Mouse (Mus musculus) layer of hippocampus, adult 9-11 months (tissue): ENCODE data around the gene Acot5.
"Not testable (repeated sequence)": the region's sequence is repeated elsewhere in the genome, so short reads cannot be mapped to it uniquely, and the experiment has no call there.

Experiments
- DNase-seq: peaks from one replicate; pipeline ENCODE4 v3.0.0; 2022

The Acot5 gene

DNA sequence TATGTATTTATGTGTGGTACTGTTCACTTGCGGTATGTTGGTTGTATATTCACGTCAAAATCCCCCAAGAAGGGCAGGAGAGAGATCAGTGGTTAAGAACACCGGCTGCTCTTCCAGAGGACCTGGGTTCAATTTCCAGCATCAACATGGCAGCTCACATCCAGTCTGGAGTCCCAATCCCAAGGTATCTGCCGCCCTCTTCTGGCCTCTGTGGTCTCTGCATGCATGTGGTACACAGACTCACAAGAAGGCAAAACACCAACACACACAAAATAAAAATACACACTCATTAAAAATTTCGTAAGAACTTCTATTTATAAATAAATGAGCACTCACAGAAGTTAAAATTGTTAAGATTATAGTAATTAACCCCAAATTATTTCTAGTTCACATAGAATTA is 5.9 kb upstream of the Acot5 start:
- DNase-seq, result no peak

DNA sequence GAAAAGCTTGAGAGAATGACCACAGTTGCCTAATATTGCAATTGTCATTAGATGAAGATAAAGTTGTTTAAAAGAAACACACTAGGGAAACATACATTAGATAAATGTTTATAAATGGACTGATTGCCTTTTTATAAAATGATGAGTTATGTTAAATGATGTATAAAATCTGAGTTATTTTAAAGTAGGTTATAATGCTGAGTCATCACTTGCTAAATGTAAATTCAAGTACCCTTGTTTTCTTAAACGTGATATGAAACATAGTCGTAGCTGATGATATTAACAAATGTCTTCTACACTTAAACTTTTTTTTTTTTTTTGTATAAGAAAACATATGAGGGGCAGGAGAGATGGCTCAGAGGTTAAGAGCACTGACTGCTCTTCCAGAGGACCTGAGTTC is 5.3 kb upstream of the Acot5 start:
- DNase-seq, result no peak

DNA sequence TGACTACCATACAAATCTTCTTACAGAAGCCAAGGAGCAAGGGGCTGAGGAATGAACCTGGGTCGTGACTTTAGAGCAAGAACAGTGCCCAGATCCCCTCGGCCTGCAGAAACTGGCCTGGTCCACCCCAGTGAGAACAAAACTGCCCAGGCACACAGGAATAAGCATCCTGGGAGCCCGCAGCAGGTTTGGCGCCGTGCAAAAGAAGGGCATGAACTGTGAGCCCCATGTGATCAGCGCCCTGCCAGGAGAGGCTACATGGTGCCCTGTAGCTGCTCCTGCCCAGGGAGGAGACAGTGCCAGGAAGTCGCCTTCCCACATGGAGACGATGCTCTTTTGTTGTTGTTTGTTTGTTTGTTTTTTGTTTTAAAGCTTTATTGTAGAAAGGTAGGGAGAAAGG is 4.5 kb upstream of the Acot5 start:
- no peak for DNase-seq

DNA sequence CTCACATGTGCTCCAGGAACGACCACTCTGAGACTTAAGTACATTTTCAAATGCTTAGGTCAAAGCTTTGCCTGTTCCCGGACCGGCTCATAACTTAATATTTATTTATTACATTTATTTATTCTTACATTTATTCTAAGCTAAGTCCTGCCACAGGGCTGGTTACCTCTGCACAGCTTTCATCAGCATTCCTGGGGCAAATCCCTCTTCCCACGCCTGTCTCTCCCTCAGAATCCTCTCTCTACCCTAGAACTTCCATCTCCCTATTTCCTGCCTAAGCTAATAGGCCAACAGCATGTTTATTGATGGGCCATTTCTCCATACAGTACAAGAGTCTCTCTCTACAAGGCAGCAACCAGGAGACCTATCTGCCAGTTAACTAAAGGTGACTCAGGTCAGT is 1.4 kb upstream of the Acot5 start:
- no peak for DNase-seq

DNA sequence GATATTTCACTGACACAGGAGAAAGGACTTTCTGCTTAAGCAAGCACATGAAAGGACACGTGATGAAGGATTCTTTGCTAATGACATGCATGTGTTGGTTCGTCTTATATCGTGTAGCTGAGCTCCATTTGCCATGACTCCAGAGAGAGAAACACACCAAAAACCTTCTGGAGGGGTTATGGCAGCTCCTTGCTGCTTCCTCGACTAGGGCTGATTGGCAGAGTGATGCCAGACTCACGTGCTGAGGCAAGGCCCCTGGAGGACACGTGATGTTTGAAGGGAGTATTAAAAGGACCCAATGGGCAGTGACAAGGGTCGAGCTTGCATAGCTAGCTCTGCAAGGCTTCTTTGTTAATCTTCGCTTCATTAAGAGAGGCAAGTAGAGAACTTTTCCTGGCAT is 829 bp upstream of the Acot5 start:
- no peak for DNase-seq

DNA sequence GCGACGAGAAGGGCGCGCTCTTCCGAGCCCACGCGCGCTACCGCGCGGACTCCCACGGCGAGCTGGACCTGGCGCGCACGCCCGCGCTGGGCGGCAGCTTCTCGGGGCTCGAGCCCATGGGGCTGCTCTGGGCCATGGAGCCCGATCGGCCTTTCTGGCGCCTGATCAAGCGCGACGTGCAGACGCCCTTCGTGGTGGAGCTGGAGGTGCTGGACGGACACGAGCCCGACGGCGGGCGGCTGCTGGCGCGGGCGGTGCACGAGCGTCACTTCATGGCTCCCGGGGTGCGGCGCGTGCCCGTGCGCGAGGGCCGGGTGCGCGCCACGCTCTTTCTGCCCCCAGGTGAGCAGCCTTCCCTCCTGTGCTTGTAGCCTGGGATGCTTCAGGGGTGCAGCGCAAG is 457 bp downstream of the Acot5 start:
- peak; percentile 18 for DNase-seq

DNA sequence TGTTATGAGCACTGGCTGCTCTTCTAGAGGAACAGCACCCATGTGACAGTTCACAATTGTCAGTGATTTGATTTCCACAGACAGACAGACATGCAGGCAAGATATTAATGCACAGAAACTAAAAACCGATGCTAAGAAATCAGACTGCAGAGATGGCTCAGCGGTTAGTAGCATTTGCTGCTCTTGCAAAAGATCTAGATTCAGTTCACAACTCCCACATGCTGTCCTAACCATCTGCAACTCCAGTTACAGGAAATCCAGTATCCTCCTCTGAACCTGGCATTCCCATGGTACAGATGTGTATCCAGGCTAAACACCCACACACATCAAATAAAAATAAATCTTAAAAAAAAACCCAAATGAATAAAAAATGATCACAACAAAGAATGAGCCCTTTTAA is 2.6 kb downstream of the Acot5 start:
- DNase-seq, result peak; percentile 84

DNA sequence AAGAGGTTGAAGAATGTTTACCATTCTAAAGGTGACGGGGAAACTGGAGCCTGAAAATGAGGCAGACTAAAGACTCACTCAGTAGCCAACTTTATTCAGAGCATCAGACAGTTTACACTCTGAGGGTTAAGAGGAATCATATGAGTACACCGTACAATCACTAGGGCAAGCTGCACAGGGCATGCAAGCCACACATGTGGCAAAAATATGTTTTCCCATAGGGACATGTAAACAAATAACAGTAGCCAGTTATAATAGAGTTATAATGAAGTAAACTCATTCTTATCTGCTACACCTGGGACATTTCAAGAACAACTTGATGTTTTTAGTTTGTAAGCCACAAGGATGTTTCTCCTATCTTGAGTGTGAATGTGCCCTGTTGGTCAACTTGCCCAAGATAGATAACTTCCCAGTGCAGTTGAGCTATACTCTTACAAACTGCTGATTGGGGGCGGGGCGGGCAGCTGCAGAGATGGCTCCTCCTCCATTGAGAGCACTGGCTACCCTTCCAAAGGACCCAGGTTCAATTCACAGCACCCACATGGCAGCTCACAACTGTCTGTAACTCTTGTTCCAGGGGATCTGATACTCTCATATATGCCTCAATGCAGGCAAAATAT is 8.4 kb downstream of the Acot5 start:
- no peak for DNase-seq

DNA sequence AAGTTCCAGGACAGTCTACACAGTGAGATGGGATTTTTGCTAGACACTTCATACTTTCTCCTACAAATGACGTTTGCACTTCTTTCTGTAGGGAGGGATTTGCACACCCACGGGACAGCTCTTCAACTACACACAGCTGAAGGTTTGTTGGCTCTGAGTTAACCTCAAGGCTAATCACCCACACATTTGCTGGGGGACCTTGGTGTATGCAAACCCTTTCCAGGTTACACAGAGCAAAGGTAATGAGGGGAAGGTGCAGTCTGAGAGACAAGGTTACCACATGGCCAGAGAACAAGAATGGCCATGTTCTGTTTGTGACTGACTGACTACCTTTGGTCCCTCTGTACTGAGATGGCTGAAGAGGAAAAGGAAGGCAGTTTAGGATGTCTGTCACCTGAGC is 14.7 kb downstream of the Acot5 start:
- no peak for DNase-seq

DNA sequence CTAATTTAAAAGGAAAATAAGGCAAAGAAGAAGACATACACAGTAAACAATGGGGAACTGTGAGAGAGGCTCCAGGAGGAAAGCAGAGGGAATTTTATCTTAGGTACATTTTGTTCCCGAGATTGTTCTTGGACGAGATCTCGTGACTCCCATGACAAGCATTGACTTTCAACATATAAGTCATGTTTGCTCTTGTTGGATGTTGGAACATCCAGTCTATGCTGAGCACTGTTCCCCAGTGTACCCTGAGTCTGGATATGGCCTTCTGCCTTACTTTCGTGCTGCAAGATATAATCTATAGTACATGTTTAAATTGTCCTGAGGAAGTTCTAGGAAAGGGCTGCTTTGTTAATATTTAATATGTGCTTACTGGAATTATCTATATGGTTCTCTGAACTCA is 15.5 kb downstream of the Acot5 start:
- no peak for DNase-seq

DNA sequence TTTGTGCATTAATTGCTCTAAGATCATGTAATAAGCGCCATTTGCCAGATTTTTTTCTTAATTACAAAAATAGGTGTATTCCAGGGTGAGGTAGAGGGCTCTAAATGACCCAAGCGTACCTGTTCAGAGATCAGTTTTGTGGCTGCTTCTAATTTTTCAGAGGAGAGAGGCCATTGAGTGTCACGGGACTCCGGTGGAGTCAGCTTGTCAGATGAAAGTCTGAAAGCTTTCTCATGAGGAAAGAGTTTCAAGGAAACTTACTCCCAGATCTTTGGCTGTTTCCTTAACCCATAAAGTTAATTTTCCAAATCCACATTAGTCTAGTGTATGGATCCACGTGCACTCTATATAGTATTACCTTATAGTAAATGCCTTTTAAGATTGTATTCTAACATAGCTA is 25.5 kb downstream of the Acot5 start:
- not testable (repeated sequence) for DNase-seq

DNA sequence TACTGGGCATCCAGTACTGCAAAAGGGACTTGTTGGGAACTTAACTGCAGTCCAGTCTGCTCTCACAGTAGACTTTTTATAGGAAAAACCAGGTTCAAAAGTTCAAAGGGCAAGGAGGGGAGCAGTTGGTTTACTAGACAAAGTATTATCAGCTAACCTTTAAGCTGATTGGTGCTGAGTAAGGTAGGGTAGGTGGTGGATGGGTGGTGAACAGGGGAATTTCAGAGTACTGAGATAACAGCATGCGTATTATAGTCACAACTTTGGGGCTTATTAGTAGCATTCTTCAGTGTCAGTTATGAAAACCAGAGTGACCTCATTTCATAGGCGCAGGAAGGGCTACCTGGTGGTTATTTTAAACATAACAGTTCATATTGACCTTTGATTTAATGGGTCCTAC is 30.5 kb downstream of the Acot5 start:
- no peak for DNase-seq

DNA sequence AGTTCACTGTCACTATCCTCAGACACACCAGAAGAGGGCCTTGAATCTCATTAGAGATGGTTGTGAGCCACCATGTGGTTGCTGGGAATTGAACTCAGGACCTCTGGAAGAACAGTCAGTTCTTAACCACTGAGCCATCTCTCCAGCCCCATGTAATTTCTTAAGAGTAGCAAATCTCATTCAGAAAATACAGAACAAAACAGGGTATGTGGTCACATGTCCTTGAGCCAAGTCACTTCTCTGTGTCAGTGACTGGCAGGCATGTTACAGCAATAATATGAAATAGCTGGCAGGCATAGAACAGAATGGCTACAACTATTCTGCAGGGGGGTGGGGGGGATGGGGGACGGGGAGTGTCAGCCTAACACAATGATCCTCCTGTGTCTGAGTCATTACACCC is 30.9 kb downstream of the Acot5 start:
- no peak for DNase-seq

DNA sequence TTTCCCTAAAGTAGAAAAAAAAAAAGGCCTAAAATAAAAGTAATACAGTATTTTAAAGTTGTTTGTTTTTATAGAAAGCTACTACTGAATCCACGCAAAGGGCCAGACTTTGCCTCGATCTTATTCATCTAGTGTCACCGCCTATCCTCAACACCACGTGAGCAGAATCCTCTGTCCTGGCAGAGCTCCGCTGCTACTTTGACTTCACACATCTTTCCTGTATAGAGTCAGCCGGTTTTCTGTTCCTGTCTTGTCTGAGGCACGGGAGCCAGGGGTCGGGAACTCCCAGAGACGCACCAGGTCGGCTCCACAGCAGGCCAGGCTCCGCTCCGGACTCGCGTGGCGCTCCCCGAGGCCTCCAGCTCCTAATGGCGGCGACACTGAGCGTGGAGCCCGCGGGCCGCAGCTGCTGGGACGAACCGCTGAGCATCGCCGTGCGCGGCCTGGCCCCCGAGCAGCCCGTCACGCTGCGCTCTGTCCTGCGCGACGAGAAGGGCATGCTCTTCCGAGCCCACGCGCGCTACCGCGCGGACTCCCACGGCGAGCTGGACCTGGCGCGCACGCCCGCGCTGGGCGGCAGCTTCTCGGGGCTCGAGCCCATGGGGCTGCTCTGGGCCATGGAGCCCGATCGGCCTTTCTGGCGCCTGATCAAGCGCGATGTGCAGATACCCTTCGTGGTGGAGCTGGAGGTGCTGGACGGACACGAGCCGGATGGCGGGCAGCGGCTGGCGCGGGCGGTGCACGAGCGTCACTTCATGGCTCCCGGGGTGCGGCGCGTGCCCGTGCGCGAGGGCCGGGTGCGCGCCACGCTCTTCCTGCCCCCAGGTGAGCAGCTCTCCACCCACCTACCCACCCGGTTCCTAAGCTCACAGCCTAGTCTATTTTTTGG is 31.7 kb downstream of the Acot5 start, which contains the start of gene Acot6:
Gene Acot6, plus strand, starts transcription at position 51 of the 889 bp plus-strand sequence.
- peak; percentile 15 for DNase-seq

DNA sequence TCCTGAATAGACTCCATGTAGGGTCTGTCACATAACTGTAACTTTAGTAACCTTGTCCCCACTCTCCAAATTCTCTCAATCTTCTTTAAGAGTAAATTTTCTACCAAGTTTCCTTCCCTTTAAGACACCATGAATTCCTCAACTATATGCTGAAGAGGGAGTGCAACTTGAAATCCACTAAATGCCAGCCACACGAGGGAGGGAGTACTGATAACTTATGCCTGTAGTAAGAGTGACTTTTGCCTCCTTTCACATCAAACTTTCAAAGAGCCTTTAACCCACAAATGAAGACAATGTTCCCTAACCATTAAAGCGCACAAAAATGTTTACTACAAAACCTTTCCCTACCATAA is 32.3 kb downstream of the Acot5 start:
- no peak for DNase-seq

DNA sequence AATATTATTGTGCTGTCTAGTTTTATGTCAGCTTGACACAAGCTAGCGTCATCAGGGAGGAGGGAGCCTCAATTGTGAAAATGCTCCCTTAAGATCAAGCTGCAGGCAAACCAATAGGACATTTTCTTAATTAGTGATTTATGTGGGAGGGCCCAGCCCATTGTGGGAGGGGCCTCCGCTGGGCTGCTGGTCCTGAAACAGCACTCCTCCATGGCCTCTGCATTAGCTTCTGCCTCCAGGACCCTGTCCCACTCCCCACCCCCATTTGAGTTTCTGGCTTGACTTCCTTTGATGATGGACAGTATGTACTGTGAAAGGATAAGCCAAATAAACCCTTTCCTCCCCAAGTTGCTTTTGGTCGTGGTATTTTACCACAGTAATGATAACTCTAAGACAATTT is 37.9 kb downstream of the Acot5 start:
- DNase-seq, result no peak

DNA sequence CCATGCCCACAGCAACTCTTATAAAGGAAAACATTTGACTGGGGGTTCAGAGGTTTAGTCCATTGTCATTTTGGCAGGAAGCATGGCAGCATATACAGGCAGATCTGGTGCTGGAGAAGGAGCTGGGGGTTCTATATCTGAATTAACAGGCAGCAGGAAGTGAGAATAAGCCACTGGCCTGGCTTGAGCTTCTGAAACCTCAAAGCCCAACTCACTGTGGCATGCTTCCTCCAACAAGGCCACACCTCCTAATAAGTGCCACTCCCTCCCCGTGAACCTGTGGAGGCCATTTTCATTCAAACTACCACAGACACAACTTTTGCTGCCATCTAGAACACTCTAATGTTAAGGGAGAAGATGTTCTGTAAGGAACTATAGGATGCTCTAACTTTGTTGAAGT is 38.6 kb downstream of the Acot5 start:
- no peak for DNase-seq

DNA sequence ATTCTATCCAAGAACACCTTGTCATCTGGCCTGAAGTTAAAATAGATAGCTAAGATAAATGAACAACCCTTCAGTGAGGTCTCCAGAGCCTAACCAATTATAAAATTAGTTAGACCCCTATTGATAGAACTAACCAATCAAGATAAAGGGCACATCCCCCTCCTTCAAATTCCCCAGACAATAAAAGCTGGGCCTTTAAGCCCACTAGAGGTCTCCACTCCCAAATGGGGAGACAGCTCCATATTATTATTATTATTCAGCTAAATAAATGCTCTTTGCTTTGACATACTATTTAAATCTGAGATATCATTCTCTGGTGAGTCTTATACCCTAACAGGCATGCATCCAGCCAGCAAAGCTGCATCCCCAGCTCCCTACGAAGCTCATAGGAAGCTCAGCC is 40.8 kb downstream of the Acot5 start:
- no peak for DNase-seq

DNA sequence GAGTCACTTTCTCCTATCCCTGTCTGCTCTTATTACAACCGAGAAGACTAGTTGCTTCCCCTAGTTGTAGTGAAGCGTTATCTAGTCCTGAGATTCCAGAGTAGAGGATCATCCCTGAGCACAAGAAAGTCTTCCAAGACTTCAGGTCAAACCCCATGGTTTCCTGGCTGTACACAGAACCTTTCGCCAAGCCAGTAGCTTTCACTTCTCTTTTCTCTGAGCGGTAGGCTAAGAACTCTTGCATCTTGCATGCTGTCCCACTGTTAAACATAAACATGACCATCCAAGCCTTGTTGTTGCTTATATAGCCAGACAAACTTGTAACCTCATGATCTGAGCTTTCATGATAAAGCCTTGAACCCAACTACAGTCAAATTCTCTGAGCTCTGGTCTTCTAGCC is 41.7 kb downstream of the Acot5 start:
- DNase-seq, result no peak

DNA sequence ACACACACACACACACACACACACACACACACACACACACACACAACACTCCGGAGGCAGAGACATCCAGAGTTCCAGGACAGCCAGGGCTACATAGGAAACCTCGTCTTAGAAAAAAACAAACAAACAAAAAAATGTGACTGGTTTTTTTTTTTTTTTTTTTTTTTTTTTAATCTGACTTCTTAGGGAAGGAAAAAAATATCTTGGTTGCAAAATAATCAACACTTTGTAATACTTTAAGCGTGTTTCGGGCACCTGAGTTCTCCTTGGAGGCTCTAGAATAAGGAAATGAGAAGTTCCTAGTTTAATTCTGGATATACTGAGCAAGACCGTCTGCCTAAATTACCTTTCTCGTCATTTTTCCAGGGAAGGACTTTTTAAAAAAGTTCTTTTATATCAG is 44.6 kb downstream of the Acot5 start:
- DNase-seq, result no peak

DNA sequence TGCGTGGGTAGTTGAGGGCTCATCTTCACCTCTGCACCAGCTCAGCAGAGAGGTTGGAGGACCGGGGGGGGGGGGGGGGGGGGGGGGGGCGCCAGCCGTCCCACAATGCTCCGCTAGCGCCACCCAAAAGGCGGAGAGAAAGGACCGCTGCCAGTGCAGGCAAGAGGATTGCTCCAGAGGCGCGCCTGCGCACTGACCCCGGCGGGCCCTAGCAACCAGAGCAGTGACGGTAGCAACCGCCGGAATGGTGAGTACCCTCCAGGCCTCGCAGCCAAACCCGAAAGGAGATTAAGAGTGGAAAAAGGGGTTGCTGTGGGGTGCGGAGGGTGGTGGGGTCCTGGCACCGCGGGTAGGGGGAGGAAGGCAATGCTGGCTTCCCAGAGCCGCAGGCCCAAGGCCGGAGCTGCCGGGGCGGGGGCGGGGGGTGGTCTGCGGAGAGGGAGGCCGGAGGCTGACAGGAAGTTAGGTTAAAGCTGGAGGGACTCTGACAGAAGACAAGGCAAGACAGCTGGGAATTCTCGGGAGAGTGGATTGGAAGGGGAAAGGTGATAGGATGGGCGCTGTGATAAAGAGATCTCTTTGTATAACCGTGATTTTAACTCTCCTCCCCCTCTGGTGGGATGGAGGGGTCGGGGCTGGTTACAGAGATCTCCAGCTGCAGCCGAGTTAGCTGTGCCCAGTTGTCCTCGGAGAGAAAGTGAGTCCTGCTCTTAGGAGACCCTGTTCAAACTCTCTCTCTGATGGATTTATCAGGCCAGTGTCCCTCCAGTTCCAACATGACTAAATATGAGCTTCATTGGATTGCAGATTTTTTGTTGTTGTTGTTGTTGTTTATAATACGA is 45.2 kb downstream of the Acot5 start, which contains the start of gene Dnal1:
Gene Dnal1, plus strand, starts transcription at position 214 of the 842 bp plus-strand sequence.
- DNase-seq, result peak; percentile 89

DNA sequence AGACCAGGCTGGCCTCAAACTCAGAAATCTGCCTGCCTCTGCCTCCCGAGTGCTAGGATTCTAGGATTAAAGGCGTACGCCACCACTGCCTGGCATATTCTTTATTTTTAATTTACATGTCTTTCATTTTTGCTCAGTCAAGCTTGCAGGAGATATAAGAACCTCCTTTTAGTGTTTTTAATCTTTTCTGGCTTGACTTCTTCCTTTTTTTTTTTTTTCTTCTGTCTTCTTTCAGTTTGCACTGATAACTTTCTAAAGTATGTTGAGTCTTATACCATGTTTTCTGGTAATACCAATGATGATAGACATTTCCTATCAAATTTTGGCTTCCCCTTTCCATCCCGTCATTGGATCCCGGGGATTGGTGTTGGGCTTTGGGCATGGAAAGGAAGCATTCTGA is 50.5 kb downstream of the Acot5 start:
- DNase-seq, result no peak
